ENCODE assay signal across 16 mouse cellular contexts in genomic region chr9:46206834-46207500, GRCm38 (mm10). TPM values are rescaled to one million over a fixed set of nuclear protein-coding genes. Genes with fewer than 3 reads are reported as not detected.
A peak's percentile ranks its signal among the peaks of the same experiment; 100 is the strongest.
DNase-seq lines count a peak whose midpoint lies in the region; ATAC-seq and TF ChIP-seq lines count a peak whose summit lies in the region.
"Had no signal": no experiment of that assay in that cellular context is flagged by ENCODE, and none has a peak within 500 bp of the region (broad histone marks: within the 10 kb centered on the region; RNA-seq: fewer than 3 reads in every experiment).

No protein-coding gene starts in this region.

- peak; percentile 25 for TF ChIP-seq CTCF in intestine, postnatal 0 days (IDR thresholded peaks at IDR 0.05; ENCODE audit: low read depth)

- H3K9me3 ChIP-seq in intestine, postnatal 0 days (ENCODE audit: control insufficient read depth) = no peaks in the 10 kb centered on the region
- H3K9me3 ChIP-seq in stomach, embryonic 16.5 days (replicated peaks; ENCODE audit: control insufficient read depth, low read length) = no peaks in the 10 kb centered on the region
- H3K9me3 ChIP-seq: midbrain, embryonic 13.5 days had no signal

- H3K27me3 ChIP-seq in intestine, postnatal 0 days (replicated peaks; ENCODE audit: control insufficient read depth, insufficient read depth, low read length) = no peaks in the 10 kb centered on the region
- no peaks in the 10 kb centered on the region for H3K27me3 ChIP-seq in stomach, embryonic 16.5 days (ENCODE audit: control insufficient read depth, insufficient read depth, low read length)
- H3K27me3 ChIP-seq: midbrain, embryonic 13.5 days had no signal

- 27% methylated on average over 10 of the region's 10 CpGs for WGBS in intestine, postnatal 0 days
- 43% methylated on average over 10 of the region's 10 CpGs for WGBS in stomach, embryonic 16.5 days

- DNase-seq in lung, adult 18-20 months = peak; percentile 20 to 42
- no peak for DNase-seq in lung, postnatal 14 days
- DNase-seq in liver = peak; percentile 34
- DNase-seq in layer of hippocampus, adult 8-10 months (ENCODE audit: low spot score in 2 of 2) = no peak
- DNase-seq in heart, adult 9 months (ENCODE audit: low spot score in 2 of 2) = no peak
- DNase-seq in urinary bladder, postnatal 10 days (ENCODE audit: low spot score) = no peak
- DNase-seq: right cerebral cortex, postnatal 4 days; thymus, postnatal 36 days had no signal

- H3K9ac ChIP-seq in intestine, postnatal 0 days (ENCODE audit: low read depth, low read length) = 0 out of 2 replicates have a peak overlapping the region, but pooled peaks have one; percentile 11
- H3K9ac ChIP-seq in stomach, embryonic 16.5 days (ENCODE audit: low read length) = no peak overlapping the region
- H3K9ac ChIP-seq: midbrain, embryonic 13.5 days had no signal

- ATAC-seq in intestine, postnatal 0 days = peak; percentile 92
- ATAC-seq in stomach, embryonic 16.5 days (ENCODE audit: insufficient read depth, low FRiP score) = peak; percentile 79
- ATAC-seq: midbrain, embryonic 13.5 days had no signal

- peaks cover 52% of the 10 kb centered on the region for H3K36me3 ChIP-seq in intestine, postnatal 0 days (ENCODE audit: control insufficient read depth, insufficient read depth)
- H3K36me3 ChIP-seq in stomach, embryonic 16.5 days (ENCODE audit: control insufficient read depth, insufficient read depth, low read length) = peaks cover 30% of the 10 kb centered on the region; the same call in 1 of the 2 replicates

- H3K4me3 ChIP-seq in intestine, postnatal 0 days (ENCODE audit: low read depth, low read length) = no peak overlapping the region
- no peak overlapping the region for H3K4me3 ChIP-seq in stomach, embryonic 16.5 days (replicated peaks; ENCODE audit: low read length)
- H3K4me3 ChIP-seq: midbrain, embryonic 13.5 days had no signal

- 0 out of 2 replicates have a peak, but pooled peaks cover 7% of the 10 kb centered on the region for H3K4me1 ChIP-seq in intestine, postnatal 0 days (replicated peaks; ENCODE audit: control insufficient read depth, insufficient read depth, low read length)
- H3K4me1 ChIP-seq in stomach, embryonic 16.5 days (ENCODE audit: control insufficient read depth, insufficient read depth, low read length) = peaks cover 7% of the 10 kb centered on the region; the same call in 1 of the 2 replicates
- H3K4me1 ChIP-seq: midbrain, embryonic 13.5 days had no signal

- H3K4me2 ChIP-seq in intestine, postnatal 0 days (replicated peaks; ENCODE audit: low read depth) = no peak overlapping the region
- H3K4me2 ChIP-seq in stomach, embryonic 16.5 days (ENCODE audit: low read depth, low read length) = no peak overlapping the region
- H3K4me2 ChIP-seq: midbrain, embryonic 13.5 days had no signal

- peak overlapping the region; percentile 94 for H3K27ac ChIP-seq in intestine, postnatal 0 days (ENCODE audit: low read depth, low read length)
- peak overlapping the region; percentile 52 for H3K27ac ChIP-seq in stomach, embryonic 16.5 days (ENCODE audit: low read length)
- H3K27ac ChIP-seq: midbrain, embryonic 13.5 days had no signal

RNA-seq across cellular contexts. Expression of gene Apoa1, which starts 21.4 kb away (rescaled TPM):
- 28,401 and 28,927 TPM in 2 replicates for polyA plus RNA-seq in intestine, postnatal 0 days (2015; fragmentation: Nextera tagmentation; extraction: Ambion mirVana)
- 510 and 643 TPM in 2 replicates for polyA plus RNA-seq in stomach, embryonic 16.5 days (2015; fragmentation: Nextera tagmentation; extraction: Ambion mirVana)
- total RNA-seq in layer of hippocampus, adult 8-10 months (2022) = under 1 TPM in 3 of 4 experiments, not detected in 1; 0.38 to 0.47 (median 0.41) TPM
- total RNA-seq: heart, postnatal 25 days had no signal

RNA-seq across cellular contexts. Expression of gene Apoc3, which starts 28.5 kb away (rescaled TPM):
- polyA plus RNA-seq in intestine, postnatal 0 days (2015; fragmentation: Nextera tagmentation; extraction: Ambion mirVana) = 8,073 and 8,903 TPM in 2 replicates
- 64.3 and 64.4 TPM in 2 replicates for polyA plus RNA-seq in stomach, embryonic 16.5 days (2015; fragmentation: Nextera tagmentation; extraction: Ambion mirVana)
- 1 to 10 TPM in 1 of 4 experiments, under 1 TPM in 1, not detected in 2; 0.86 to 2.0 TPM for total RNA-seq in layer of hippocampus, adult 8-10 months (2022)
- total RNA-seq: heart, postnatal 25 days; neutrophil, adult 5-6 weeks had no signal
- polyA plus RNA-seq: limb, embryonic 11.5 days; midbrain, embryonic 13.5 days had no signal

RNA-seq across cellular contexts. Expression of gene Apoa4, which starts 33.5 kb away (rescaled TPM):
- polyA plus RNA-seq in intestine, postnatal 0 days (2015; fragmentation: Nextera tagmentation; extraction: Ambion mirVana) = 27,935 and 31,935 TPM in 2 replicates
- polyA plus RNA-seq in stomach, embryonic 16.5 days (2015; fragmentation: Nextera tagmentation; extraction: Ambion mirVana) = 196 and 228 TPM in 2 replicates
- total RNA-seq in layer of hippocampus, adult 8-10 months (2022) = not detected
- total RNA-seq: gastrocnemius, adult 8-10 months; heart, postnatal 25 days; layer of hippocampus, adult 18-20 months; neutrophil, adult 5-6 weeks had no signal
- polyA plus RNA-seq: limb, embryonic 11.5 days had no signal

Comparison
In these comparisons a context has a peak if more than half of its experiments do, and no peak if none do; other contexts are left out.
1. DNase-seq: peak in lung, adult 18-20 months (2 of 2) and liver (single experiment); none in lung, postnatal 14 days (single experiment), layer of hippocampus, adult 8-10 months (0 of 2), heart, adult 9 months (0 of 2) and urinary bladder, postnatal 10 days (single experiment).
2. RNA of gene Apoa1, which starts 21.4 kb away (polyA plus RNA-seq): 28,401 to 28,927 TPM in intestine, postnatal 0 days; 510 to 643 TPM in stomach, embryonic 16.5 days; every median in the first group is over 10 times any median in the second.
3. RNA of gene Apoc3, which starts 28.5 kb away (polyA plus RNA-seq): 8,073 to 8,903 TPM in intestine, postnatal 0 days; 64.3 to 64.4 TPM in stomach, embryonic 16.5 days; every median in the first group is over 100 times any median in the second.
4. RNA of gene Apoa4, which starts 33.5 kb away (polyA plus RNA-seq): 27,935 to 31,935 TPM in intestine, postnatal 0 days; 196 to 228 TPM in stomach, embryonic 16.5 days; every median in the first group is over 100 times any median in the second.